Mouse (Mus musculus): ENCODE measurements around the gene Dhx15. TPM values are rescaled to one million over a fixed set of nuclear protein-coding genes. Genes with fewer than 3 reads are reported as not detected.

Dhx15 gene
- polyA plus RNA-seq, 1 experiment: 67.2 TPM

- Histone ChIP-seq H3K27me3 (ENCODE audit: control insufficient read depth, insufficient read depth, insufficient read length) (no peaks in the 10 kb centered on the region), H3K79me3 (ENCODE audit: low read depth) (peaks cover 33% of the 10 kb centered on the region), H3K79me2 (ENCODE audit: control insufficient read depth, insufficient read depth) (peaks cover 58% of the 10 kb centered on the region), H3K36me3 (ENCODE audit: control insufficient read depth, insufficient read depth) (peaks cover 74% of the 10 kb centered on the region), H3K4me3 (ENCODE audit: insufficient read depth, poor library complexity, severe bottlenecking) (no peak overlapping the region), H3ac (ENCODE audit: control insufficient read depth, insufficient read length, low read depth) (no peak overlapping the region)
- TF ChIP-seq CEBPB (IDR thresholded peaks at IDR 0.05; ENCODE audit: low read depth): no peak
- TF ChIP-seq CTCF (IDR thresholded peaks at IDR 0.05; ENCODE audit: control insufficient read depth, insufficient read depth, insufficient read length): no peak
- TF ChIP-seq MYOD1 (IDR thresholded peaks at IDR 0.05; ENCODE audit: control insufficient read depth, insufficient read length, low read depth): no peak
- no peak for TF ChIP-seq MAX (IDR thresholded peaks at IDR 0.05)
These were observed 48.4 kb downstream of the Dhx15 start for GRCm38 (mm10) chr5:52141936-52142335.

GRCm38 (mm10) chr5:52138819-52139218 lies 51.5 kb downstream of the Dhx15 start:
- H3K36me3 ChIP-seq (ENCODE audit: control insufficient read depth, insufficient read depth): peaks cover 57% of the 10 kb centered on the region
- H3K79me3 ChIP-seq (ENCODE audit: low read depth): peaks cover 10% of the 10 kb centered on the region
- H3K79me2 ChIP-seq (ENCODE audit: control insufficient read depth, insufficient read depth): peaks cover 27% of the 10 kb centered on the region
- H3ac ChIP-seq (ENCODE audit: control insufficient read depth, insufficient read length, low read depth): no peak overlapping the region
- TF ChIP-seq USF1 (IDR thresholded peaks at IDR 0.05; ENCODE audit: low read depth): no peak
- TF ChIP-seq FOSL1 (IDR thresholded peaks at IDR 0.05; ENCODE audit: insufficient read depth, low read length, poor library complexity, severe bottlenecking): no peak
- no peak for TF ChIP-seq MAX (IDR thresholded peaks at IDR 0.05)
- TF ChIP-seq CTCF (IDR thresholded peaks at IDR 0.05; ENCODE audit: control insufficient read depth, insufficient read depth, insufficient read length): no peak
- TF ChIP-seq MYOG (IDR thresholded peaks at IDR 0.05; ENCODE audit: control insufficient read depth, extremely low read depth, insufficient read length): no peak
- no peak for TF ChIP-seq MYOD1 (IDR thresholded peaks at IDR 0.05; ENCODE audit: control insufficient read depth, insufficient read length, low read depth)
- no peak for TF ChIP-seq CEBPB (IDR thresholded peaks at IDR 0.05; ENCODE audit: low read depth)
- H3K27me3 ChIP-seq (ENCODE audit: control insufficient read depth, insufficient read depth, insufficient read length): no peaks in the 10 kb centered on the region
- no peak overlapping the region for H3K4me3 ChIP-seq (ENCODE audit: insufficient read depth, poor library complexity, severe bottlenecking)

- no peaks in the 10 kb centered on the region for H3K27me3 ChIP-seq (ENCODE audit: control insufficient read depth, insufficient read depth, insufficient read length)
- no peak for TF ChIP-seq MAX (IDR thresholded peaks at IDR 0.05)
- no peak for TF ChIP-seq CEBPB (IDR thresholded peaks at IDR 0.05; ENCODE audit: low read depth)
- TF ChIP-seq USF1 (IDR thresholded peaks at IDR 0.05; ENCODE audit: low read depth): no peak
- no peak for TF ChIP-seq CTCF (IDR thresholded peaks at IDR 0.05; ENCODE audit: control insufficient read depth, insufficient read depth, insufficient read length)
- no peak for TF ChIP-seq MYOD1 (IDR thresholded peaks at IDR 0.05; ENCODE audit: control insufficient read depth, insufficient read length, low read depth)
- no peak for TF ChIP-seq MYOG (IDR thresholded peaks at IDR 0.05; ENCODE audit: control insufficient read depth, extremely low read depth, insufficient read length)
- peaks cover 20% of the 10 kb centered on the region for H3K79me2 ChIP-seq (ENCODE audit: control insufficient read depth, insufficient read depth)
These were observed 52.2 kb downstream of the Dhx15 start for GRCm38 (mm10) chr5:52138134-52138533.

GRCm38 (mm10) chr5:52135460-52136141 lies 54.7 kb downstream of the Dhx15 start:
- H3K79me2 ChIP-seq (ENCODE audit: control insufficient read depth, insufficient read depth): no peaks in the 10 kb centered on the region
- H3ac ChIP-seq (ENCODE audit: control insufficient read depth, insufficient read length, low read depth): no peak overlapping the region
- peaks cover 35% of the 10 kb centered on the region for H3K36me3 ChIP-seq (ENCODE audit: control insufficient read depth, insufficient read depth)
- no peaks in the 10 kb centered on the region for H3K79me3 ChIP-seq (ENCODE audit: low read depth)
- H3K4me3 ChIP-seq (ENCODE audit: insufficient read depth, poor library complexity, severe bottlenecking): no peak overlapping the region
- TF ChIP-seq CTCF (IDR thresholded peaks at IDR 0.05; ENCODE audit: control insufficient read depth, insufficient read depth, insufficient read length) (no peak), CEBPB (IDR thresholded peaks at IDR 0.05; ENCODE audit: low read depth) (no peak), MYOD1 (IDR thresholded peaks at IDR 0.05; ENCODE audit: control insufficient read depth, insufficient read length, low read depth) (no peak), MYOG (IDR thresholded peaks at IDR 0.05; ENCODE audit: control insufficient read depth, extremely low read depth, insufficient read length) (no peak), FOSL1 (IDR thresholded peaks at IDR 0.05; ENCODE audit: insufficient read depth, low read length, poor library complexity, severe bottlenecking) (no peak), MAX (IDR thresholded peaks at IDR 0.05) (no peak), USF1 (IDR thresholded peaks at IDR 0.05; ENCODE audit: low read depth) (no peak)
- H3K27me3 ChIP-seq (ENCODE audit: control insufficient read depth, insufficient read depth, insufficient read length): no peaks in the 10 kb centered on the region

More at GRCm38 (mm10) chr5:52138134-52138533, 52.2 kb downstream of the Dhx15 start:
- peaks cover 50% of the 10 kb centered on the region for H3K36me3 ChIP-seq (ENCODE audit: control insufficient read depth, insufficient read depth)
- H3K4me3 ChIP-seq (ENCODE audit: insufficient read depth, poor library complexity, severe bottlenecking): no peak overlapping the region
- H3ac ChIP-seq (ENCODE audit: control insufficient read depth, insufficient read length, low read depth): no peak overlapping the region
- peaks cover 10% of the 10 kb centered on the region for H3K79me3 ChIP-seq (ENCODE audit: low read depth)

GRCm38 (mm10) chr5:52132840-52133239 lies 57.5 kb downstream of the Dhx15 start:
- H3K4me3 ChIP-seq (ENCODE audit: insufficient read depth, poor library complexity, severe bottlenecking): no peak overlapping the region
- H3ac ChIP-seq (ENCODE audit: control insufficient read depth, insufficient read length, low read depth): no peak overlapping the region
- no peaks in the 10 kb centered on the region for H3K79me3 ChIP-seq (ENCODE audit: low read depth)
- no peaks in the 10 kb centered on the region for H3K27me3 ChIP-seq (ENCODE audit: control insufficient read depth, insufficient read depth, insufficient read length)
- TF ChIP-seq MAX (IDR thresholded peaks at IDR 0.05) (no peak), CEBPB (IDR thresholded peaks at IDR 0.05; ENCODE audit: low read depth) (no peak), USF1 (IDR thresholded peaks at IDR 0.05; ENCODE audit: low read depth) (no peak), FOSL1 (IDR thresholded peaks at IDR 0.05; ENCODE audit: insufficient read depth, low read length, poor library complexity, severe bottlenecking) (no peak), MYOG (IDR thresholded peaks at IDR 0.05; ENCODE audit: control insufficient read depth, extremely low read depth, insufficient read length) (no peak), MYOD1 (IDR thresholded peaks at IDR 0.05; ENCODE audit: control insufficient read depth, insufficient read length, low read depth) (no peak), CTCF (IDR thresholded peaks at IDR 0.05; ENCODE audit: control insufficient read depth, insufficient read depth, insufficient read length) (no peak)
- H3K79me2 ChIP-seq (ENCODE audit: control insufficient read depth, insufficient read depth): no peaks in the 10 kb centered on the region
- peaks cover 15% of the 10 kb centered on the region for H3K36me3 ChIP-seq (ENCODE audit: control insufficient read depth, insufficient read depth)

- Histone ChIP-seq H3K4me3 (ENCODE audit: insufficient read depth, poor library complexity, severe bottlenecking) (no peak overlapping the region), H3K79me2 (ENCODE audit: control insufficient read depth, insufficient read depth) (no peaks in the 10 kb centered on the region), H3K79me3 (ENCODE audit: low read depth) (no peaks in the 10 kb centered on the region), H3K36me3 (ENCODE audit: control insufficient read depth, insufficient read depth) (peaks cover 10% of the 10 kb centered on the region), H3K27me3 (ENCODE audit: control insufficient read depth, insufficient read depth, insufficient read length) (no peaks in the 10 kb centered on the region), H3ac (ENCODE audit: control insufficient read depth, insufficient read length, low read depth) (no peak overlapping the region)
- TF ChIP-seq CTCF (IDR thresholded peaks at IDR 0.05; ENCODE audit: control insufficient read depth, insufficient read depth, insufficient read length) (peak; percentile 44), MAX (IDR thresholded peaks at IDR 0.05) (no peak), MYOG (IDR thresholded peaks at IDR 0.05; ENCODE audit: control insufficient read depth, extremely low read depth, insufficient read length) (no peak), CEBPB (IDR thresholded peaks at IDR 0.05; ENCODE audit: low read depth) (no peak), USF1 (IDR thresholded peaks at IDR 0.05; ENCODE audit: low read depth) (no peak)
These were observed 58.2 kb downstream of the Dhx15 start for GRCm38 (mm10) chr5:52132092-52132491.
